Mouse (Mus musculus) forebrain, embryonic 11.5 days (tissue): ENCODE data around the gene Mcrip1. TPM values are rescaled to one million over a fixed set of nuclear protein-coding genes. Genes with fewer than 3 reads are reported as not detected.

Experiments used
- ATAC-seq: fragments of 200-750 bp; cut with Nextera tagmentation; replicated peaks from 2 replicates; pipeline ENCODE4 v1.8.0; 2017; ENCODE audit warnings: moderate TSS enrichment; ENCODE audit not compliant: low FRiP score
- DNase-seq: peaks from one replicate; pipeline ENCODE4 v3.0.0-alpha.2; 2017; ENCODE audit warnings: low spot score
- H3K27ac ChIP-seq: fragments of 300-500 bp; sonication (generic); 2 replicates; pipeline ENCODE4 v1.5.1; 2014; ENCODE audit warnings: low read depth, low read length
- H3K27me3 ChIP-seq: fragments of 300-500 bp; sonication (generic); 2 replicates; pipeline ENCODE4 v1.6.1; 2014; ENCODE audit warnings: mild to moderate bottlenecking, low read length, mixed read lengths; ENCODE audit not compliant: control insufficient read depth, insufficient read depth
- H3K36me3 ChIP-seq: fragments of 300-500 bp; sonication (generic); 2 replicates; pipeline ENCODE4 v1.6.1; 2014; ENCODE audit warnings: mild to moderate bottlenecking, low read length, moderate library complexity, mixed read lengths; ENCODE audit not compliant: control insufficient read depth, insufficient read depth
- H3K4me1 ChIP-seq: fragments of 300-500 bp; sonication (generic); replicated peaks from 2 replicates; pipeline ENCODE4 v1.6.1; 2014; ENCODE audit warnings: low read length, mixed read lengths; ENCODE audit not compliant: control insufficient read depth, insufficient read depth
- H3K4me2 ChIP-seq: fragments of 300-500 bp; sonication (generic); 2 replicates; pipeline ENCODE4 v1.6.1; 2014; ENCODE audit warnings: low read depth, mild to moderate bottlenecking, low read length, moderate library complexity, mixed read lengths; ENCODE audit not compliant: severe bottlenecking
- H3K4me3 ChIP-seq: fragments of 300-500 bp; sonication (generic); 2 replicates; pipeline ENCODE4 v1.5.1; 2014; ENCODE audit warnings: low read depth, low read length
- H3K9ac ChIP-seq: fragments of 300-500 bp; sonication (generic); 2 replicates; pipeline ENCODE4 v1.6.1; 2014; ENCODE audit warnings: low read length
- H3K9me3 ChIP-seq: fragments of 300-500 bp; sonication (generic); 2 replicates; pipeline ENCODE4 v1.6.1; 2016; ENCODE audit warnings: low read length, mixed read lengths; ENCODE audit not compliant: control insufficient read depth
- WGBS: fragments of 180-500 bp; shearing (Covaris S2); extraction: QIAGEN DNeasy Blood & Tissue Kit; methylation state at CpG from one replicate; pipeline ENCODE4 v1.1.7; 2014; 5-methylcytosine and 5-hydroxymethylcytosine counted together
- polyA plus RNA-seq: library from polyadenylated mRNA; unstranded; fragments of >200 nt; fragmentation: Nextera tagmentation; extraction: Ambion mirVana; gene quantifications from 2 replicates; pipeline ENCODE4 v1.2.1, GENCODE M21; 2014

Gene Mcrip1
- polyA plus RNA-seq, 1 experiment from 2014 or later, result 213 TPM

- DNase-seq (no peak), ATAC-seq (no peak)
- H3K4me3 ChIP-seq, result no peak overlapping the region
- no peaks in the 10 kb centered on the region for H3K9me3 ChIP-seq
- peaks cover 7% of the 10 kb centered on the region for H3K4me1 ChIP-seq
- H3K36me3 ChIP-seq, result peaks cover 11% of the 10 kb centered on the region; the same call in 1 of the 2 replicates
- H3K9ac ChIP-seq, result no peak overlapping the region
- no peaks in the 10 kb centered on the region for H3K27me3 ChIP-seq
- WGBS, result 91% methylated on average over 6 of the region's 6 CpGs
- no peak overlapping the region for H3K4me2 ChIP-seq
- H3K27ac ChIP-seq, result no peak overlapping the region
Measured at GRCm38 (mm10) chr11:120542376-120542775, 7.2 kb downstream of the Mcrip1 start.

GRCm38 (mm10) chr11:120541907-120542306 is 7.6 kb downstream of the Mcrip1 start:
- H3K27ac ChIP-seq, result no peak overlapping the region
- no peaks in the 10 kb centered on the region for H3K9me3 ChIP-seq
- DNase-seq (no peak), ATAC-seq (no peak)
- no peak overlapping the region for H3K9ac ChIP-seq
- peaks cover 11% of the 10 kb centered on the region; the same call in 1 of the 2 replicates for H3K36me3 ChIP-seq
- whole genome bisulfite sequencing, result 43% methylated on average over 4 of the region's 4 CpGs
- H3K27me3 ChIP-seq, result no peaks in the 10 kb centered on the region
- H3K4me2 ChIP-seq, result no peak overlapping the region
- peaks cover 7% of the 10 kb centered on the region for H3K4me1 ChIP-seq
- H3K4me3 ChIP-seq, result no peak overlapping the region

GRCm38 (mm10) chr11:120539285-120540014 is 10.1 kb downstream of the Mcrip1 start:
- 27% methylated on average over 10 of the region's 10 CpGs for WGBS
- H3K27ac ChIP-seq, result no peak overlapping the region
- ATAC-seq, result peak; percentile 53; the same call in 1 of the 2 replicates

GRCm38 (mm10) chr11:120538955-120539284 is 10.6 kb downstream of the Mcrip1 start:
- Histone ChIP-seq H3K9me3 (no peaks in the 10 kb centered on the region), H3K4me2 (no peak overlapping the region), H3K27me3 (no peaks in the 10 kb centered on the region), H3K9ac (no peak overlapping the region), H3K27ac (no peak overlapping the region), H3K4me1 (peaks cover 7% of the 10 kb centered on the region), H3K36me3 (peaks cover 8% of the 10 kb centered on the region; the same call in 1 of the 2 replicates), H3K4me3 (no peak overlapping the region)
- no peak; the same call in 1 of the 2 replicates for ATAC-seq
- 54% methylated on average over 8 of the region's 8 CpGs for WGBS
- DNase-seq, result no peak

More at GRCm38 (mm10) chr11:120539285-120540014, 10.1 kb downstream of the Mcrip1 start:
- peak; percentile 51 for DNase-seq
- Histone ChIP-seq H3K4me1 (peaks cover 7% of the 10 kb centered on the region), H3K4me3 (no peak overlapping the region), H3K9ac (peak overlapping the region; percentile 7; the same call in 1 of the 2 replicates), H3K36me3 (peaks cover 8% of the 10 kb centered on the region; the same call in 1 of the 2 replicates), H3K9me3 (no peaks in the 10 kb centered on the region), H3K27me3 (no peaks in the 10 kb centered on the region), H3K4me2 (no peak overlapping the region)

GRCm38 (mm10) chr11:120538485-120538884 is 11.0 kb downstream of the Mcrip1 start:
- peaks cover 5% of the 10 kb centered on the region; the same call in 1 of the 2 replicates for H3K36me3 ChIP-seq
- no peak for ATAC-seq
- H3K4me2 ChIP-seq, result no peak overlapping the region
- no peak overlapping the region for H3K9ac ChIP-seq
- peak; percentile 38 for DNase-seq
- peaks cover 7% of the 10 kb centered on the region for H3K4me1 ChIP-seq
- H3K9me3 ChIP-seq, result no peaks in the 10 kb centered on the region
- H3K27me3 ChIP-seq, result no peaks in the 10 kb centered on the region
- no peak overlapping the region for H3K4me3 ChIP-seq
- WGBS, result 85% methylated on average over 3 of the region's 3 CpGs
- H3K27ac ChIP-seq, result no peak overlapping the region

- WGBS, result 78% methylated on average over 3 of the region's 3 CpGs
- peaks cover 14% of the 10 kb centered on the region for H3K27me3 ChIP-seq
Measured at GRCm38 (mm10) chr11:120535804-120536203, 13.7 kb downstream of the Mcrip1 start.

GRCm38 (mm10) chr11:120535145-120535544 is 14.4 kb downstream of the Mcrip1 start:
- Histone ChIP-seq H3K27me3 (peaks cover 21% of the 10 kb centered on the region), H3K4me1 (peaks cover 13% of the 10 kb centered on the region), H3K4me2 (no peak overlapping the region), H3K4me3 (no peak overlapping the region), H3K9ac (no peak overlapping the region; the same call in 1 of the 2 replicates), H3K36me3 (no peaks in the 10 kb centered on the region), H3K9me3 (no peaks in the 10 kb centered on the region), H3K27ac (no peak overlapping the region)
- 80% methylated on average over 3 of the region's 3 CpGs for WGBS
- no peak for DNase-seq
- ATAC-seq, result no peak

More at GRCm38 (mm10) chr11:120535804-120536203, 13.7 kb downstream of the Mcrip1 start:
- no peak overlapping the region for H3K4me3 ChIP-seq
- H3K9me3 ChIP-seq, result no peaks in the 10 kb centered on the region
- H3K4me1 ChIP-seq, result peaks cover 11% of the 10 kb centered on the region
- DNase-seq, result no peak
- H3K4me2 ChIP-seq, result no peak overlapping the region
- H3K27ac ChIP-seq, result no peak overlapping the region
- no peak overlapping the region for H3K9ac ChIP-seq
- H3K36me3 ChIP-seq, result no peaks in the 10 kb centered on the region
- ATAC-seq, result no peak

GRCm38 (mm10) chr11:120534093-120534492 is 15.4 kb downstream of the Mcrip1 start:
- DNase-seq, result peak; percentile 43
- no peak overlapping the region for H3K9ac ChIP-seq
- H3K27me3 ChIP-seq, result peaks cover 31% of the 10 kb centered on the region
- no peak overlapping the region for H3K4me3 ChIP-seq
- H3K9me3 ChIP-seq, result no peaks in the 10 kb centered on the region
- ATAC-seq, result no peak
- no peaks in the 10 kb centered on the region for H3K36me3 ChIP-seq
- no peak overlapping the region for H3K27ac ChIP-seq
- peaks cover 7% of the 10 kb centered on the region for H3K4me1 ChIP-seq
- WGBS, result 86% methylated on average over 8 of the region's 8 CpGs
- H3K4me2 ChIP-seq, result no peak overlapping the region

GRCm38 (mm10) chr11:120531646-120532045 is 17.9 kb downstream of the Mcrip1 start:
- peaks cover 39% of the 10 kb centered on the region for H3K27me3 ChIP-seq
- H3K4me1 ChIP-seq, result peaks cover 6% of the 10 kb centered on the region
- no peaks in the 10 kb centered on the region for H3K36me3 ChIP-seq
- H3K4me2 ChIP-seq, result no peak overlapping the region
- no peak overlapping the region for H3K27ac ChIP-seq
- H3K9me3 ChIP-seq, result no peaks in the 10 kb centered on the region
- no peak overlapping the region for H3K9ac ChIP-seq
- DNase-seq (no peak), ATAC-seq (no peak)
- whole genome bisulfite sequencing, result 35% methylated on average over 9 of the region's 9 CpGs
- H3K4me3 ChIP-seq, result no peak overlapping the region
